Mouse (Mus musculus) heart, embryonic 16.5 days (tissue): Measurements from ENCODE around the gene Gm648. TPM values are rescaled to one million over a fixed set of nuclear protein-coding genes. Genes with fewer than 3 reads are reported as not detected.

Experiments
- ATAC-seq: fragments of 200-750 bp; cut with Nextera tagmentation; replicated peaks from 2 replicates; pipeline ENCODE4 v1.8.0; 2017; ENCODE audit warnings: moderate number of reproducible peaks; ENCODE audit not compliant: insufficient read depth, low FRiP score; ENCODE audit errors: extremely low read depth
- H3K27ac ChIP-seq: fragments of 300-500 bp; sonication (generic); 2 replicates; pipeline ENCODE4 v1.5.1; 2014; ENCODE audit warnings: mild to moderate bottlenecking, low read length, control low read depth, moderate library complexity
- H3K27me3 ChIP-seq: fragments of 300-500 bp; sonication (generic); 2 replicates; pipeline ENCODE4 v1.6.1; 2014; ENCODE audit warnings: low read length, mixed read lengths; ENCODE audit not compliant: control insufficient read depth, insufficient read depth
- H3K36me3 ChIP-seq: fragments of 300-500 bp; sonication (generic); 2 replicates; pipeline ENCODE4 v1.6.1; 2014; ENCODE audit not compliant: control insufficient read depth, insufficient read depth
- H3K4me1 ChIP-seq: fragments of 300-500 bp; sonication (generic); 2 replicates; pipeline ENCODE4 v1.6.1; 2014; ENCODE audit warnings: low read length, mixed read lengths; ENCODE audit not compliant: control insufficient read depth, insufficient read depth
- H3K4me2 ChIP-seq: fragments of 300-500 bp; sonication (generic); 2 replicates; pipeline ENCODE4 v1.6.1; 2014; ENCODE audit warnings: low read depth, mild to moderate bottlenecking, control low read depth, low read length
- H3K4me3 ChIP-seq: fragments of 300-500 bp; sonication (generic); 2 replicates; pipeline ENCODE4 v1.5.1; 2014; ENCODE audit warnings: mild to moderate bottlenecking, control low read depth, low read length
- H3K9ac ChIP-seq: fragments of 300-500 bp; sonication (generic); 2 replicates; pipeline ENCODE4 v1.6.1; 2014; ENCODE audit warnings: low read length, control low read depth
- H3K9me3 ChIP-seq: fragments of 300-500 bp; sonication (generic); replicated peaks from 2 replicates; pipeline ENCODE4 v1.6.1; 2016; ENCODE audit warnings: low read length; ENCODE audit not compliant: control insufficient read depth
- WGBS: fragments of 180-500 bp; shearing (Covaris S2); extraction: QIAGEN DNeasy Blood & Tissue Kit; methylation state at CpG from one replicate; pipeline ENCODE4 v1.1.7; 2014; 5-methylcytosine and 5-hydroxymethylcytosine counted together
- microRNA-seq: library from miRNA; unstranded; fragments of <30 nt; microRNA quantifications from one replicate; pipeline ENCODE4, GENCODE M21; 2017
- polyA plus RNA-seq: library from polyadenylated mRNA; unstranded; fragments of >200 nt; fragmentation: Nextera tagmentation; extraction: Ambion mirVana; gene quantifications from 2 replicates; pipeline ENCODE4 v1.2.1, GENCODE M21; 2015

Gm648 gene
- polyA plus RNA-seq, 1 experiment from 2014 or later: not detected

- H3K9ac ChIP-seq: no peak overlapping the region
- H3K36me3 ChIP-seq: peaks cover 3% of the 10 kb centered on the region
- no peak overlapping the region for H3K4me3 ChIP-seq
- ATAC-seq: no peak
- no peaks in the 10 kb centered on the region for H3K4me1 ChIP-seq
- H3K27me3 ChIP-seq: no peaks in the 10 kb centered on the region
- H3K27ac ChIP-seq: no peak overlapping the region
- no peaks in the 10 kb centered on the region for H3K9me3 ChIP-seq
- no peak overlapping the region for H3K4me2 ChIP-seq
- WGBS: 75% methylated on average over 7 of the region's 7 CpGs
Measured at GRCm38 (mm10) chrX:56497241-56497640, 52.2 kb downstream of the Gm648 start.

Small RNA genes lying within 50 kb of the gene (microRNA-seq; reads per million reads assigned to microRNA genes)
- 1.2 reads per million for gene Mir5116

Other genes with a start within 250 kb of the Gm648 start
- 7.5 and 8.0 TPM in 2 replicates for gene Zfp449, start 203.2 kb downstream of the Gm648 start, polyA plus RNA-seq
- 1.3 and 2.1 TPM in 2 replicates for gene Smim10l2a, start 175.0 kb downstream of the Gm648 start, polyA plus RNA-seq
- 1.2 and 1.9 TPM in 2 replicates for gene Gm2174, start 101.6 kb downstream of the Gm648 start, polyA plus RNA-seq
- gene Ints6l, start 94.7 kb downstream of the Gm648 start, polyA plus RNA-seq: 18.6 and 19.0 TPM in 2 replicates
- gene Gm10477, start 24.9 kb downstream of the Gm648 start, polyA plus RNA-seq: not detected in 2 replicates
- gene Mmgt1, start 48.5 kb upstream of the Gm648 start, polyA plus RNA-seq: 24.6 and 26.1 TPM in 2 replicates
- gene Slc9a6, start 60.2 kb upstream of the Gm648 start, polyA plus RNA-seq: 7.1 and 7.3 TPM in 2 replicates
- 200 and 213 TPM in 2 replicates for gene Fhl1, start 182.2 kb upstream of the Gm648 start, polyA plus RNA-seq